Mouse (Mus musculus) layer of hippocampus, postnatal 10 days (tissue): Measurements from ENCODE around the gene Ntn1. TPM values are rescaled to one million over a fixed set of nuclear protein-coding genes. Genes with fewer than 3 reads are reported as not detected.

ENCODE experiments used
- DNase-seq, 2 experiments: peaks; one replicate each; pipeline ENCODE4 v3.0.0; 2021; ENCODE audit warnings: low spot score in 2 of 2
- long read RNA-seq: library from polyadenylated mRNA; stranded (forward); transcript quantifications from one replicate; pipeline ENCODE4 v2.0.0, GENCODE M21; 2023
- total RNA-seq, 2 experiments: library from RNA; stranded (reverse); gene quantifications; 2 replicates each; pipeline ENCODE4 v1.2.3; 2021

Ntn1 gene
- 10 to 100 TPM in 1 of 2 experiments, 1 to 10 TPM in 1; 9.8 to 10.6 TPM for total RNA-seq
- long read RNA-seq, partial matches to known transcripts: 0 of 2 reads
- long read RNA-seq, other reads (novel, unspliced or antisense): 2 of 2 reads

GRCm38 (mm10) chr11:68400727-68401219 is at the start of gene Ntn1:
Gene Ntn1 (minus strand): TSS chr11:68400823.
- no peak for DNase-seq

GRCm38 (mm10) chr11:68448356-68448755 is 47.7 kb upstream of the Ntn1 start:
- DNase-seq: no peak

GRCm38 (mm10) chr11:68447242-68447641 is 46.6 kb upstream of the Ntn1 start:
- DNase-seq: no peak

- DNase-seq: no peak
Observed at GRCm38 (mm10) chr11:68446547-68446946, 45.9 kb upstream of the Ntn1 start.

- DNase-seq: no peak
Observed at GRCm38 (mm10) chr11:68445901-68446300, 45.3 kb upstream of the Ntn1 start.

- DNase-seq: no peak
Observed at GRCm38 (mm10) chr11:68442983-68443638, 42.5 kb upstream of the Ntn1 start.

GRCm38 (mm10) chr11:68442346-68442745 is 41.7 kb upstream of the Ntn1 start:
- DNase-seq: no peak

GRCm38 (mm10) chr11:68440965-68441364 is 40.3 kb upstream of the Ntn1 start:
- DNase-seq: no peak

GRCm38 (mm10) chr11:68440100-68440499 is 39.5 kb upstream of the Ntn1 start:
- no peak for DNase-seq

GRCm38 (mm10) chr11:68436376-68436775 is 35.8 kb upstream of the Ntn1 start:
- no peak for DNase-seq

GRCm38 (mm10) chr11:68435601-68436000 is 35.0 kb upstream of the Ntn1 start:
- no peak for DNase-seq

GRCm38 (mm10) chr11:68434697-68435096 is 34.1 kb upstream of the Ntn1 start:
- DNase-seq: no peak

- no peak for DNase-seq
Observed at GRCm38 (mm10) chr11:68433534-68433933, 32.9 kb upstream of the Ntn1 start.

- no peak for DNase-seq
Observed at GRCm38 (mm10) chr11:68432361-68433021, 31.9 kb upstream of the Ntn1 start.

GRCm38 (mm10) chr11:68431699-68432360 is 31.2 kb upstream of the Ntn1 start, which contains the start of gene Pik3r5:
Gene Pik3r5 (plus strand): TSS chr11:68432121.
- DNase-seq: peak; percentile 73 to 80

- DNase-seq: no peak
Observed at GRCm38 (mm10) chr11:68430662-68431061, 30.0 kb upstream of the Ntn1 start.

- DNase-seq: no peak
Observed at GRCm38 (mm10) chr11:68427083-68427570, 26.5 kb upstream of the Ntn1 start.

GRCm38 (mm10) chr11:68425492-68426315 is 25.1 kb upstream of the Ntn1 start:
- DNase-seq: no peak

GRCm38 (mm10) chr11:68417831-68418230 is 17.2 kb upstream of the Ntn1 start:
- DNase-seq: peak; percentile 41 to 49

- no peak for DNase-seq
Observed at GRCm38 (mm10) chr11:68417001-68417400, 16.4 kb upstream of the Ntn1 start.

GRCm38 (mm10) chr11:68408127-68408526 is 7.5 kb upstream of the Ntn1 start:
- DNase-seq: peak; percentile 75 to 83
